Mouse (Mus musculus): ENCODE results near the gene B230219D22Rik.
A peak's percentile ranks its signal among the peaks of the same experiment; 100 is the strongest.
"Not testable (repeated sequence)": the region's sequence is repeated elsewhere in the genome, so short reads cannot be mapped to it uniquely, and the experiment has no call there.

B230219D22Rik gene

GRCm38 (mm10) chr13:55692535-55693242 lies at the start of gene B230219D22Rik:
Gene B230219D22Rik, plus strand, starts transcription at chr13:55693124.
- DNase-seq = peak; percentile 87 to 91

GRCm38 (mm10) chr13:55644525-55644924 lies 48.4 kb upstream of the B230219D22Rik start:
- no peak for DNase-seq

DNA sequence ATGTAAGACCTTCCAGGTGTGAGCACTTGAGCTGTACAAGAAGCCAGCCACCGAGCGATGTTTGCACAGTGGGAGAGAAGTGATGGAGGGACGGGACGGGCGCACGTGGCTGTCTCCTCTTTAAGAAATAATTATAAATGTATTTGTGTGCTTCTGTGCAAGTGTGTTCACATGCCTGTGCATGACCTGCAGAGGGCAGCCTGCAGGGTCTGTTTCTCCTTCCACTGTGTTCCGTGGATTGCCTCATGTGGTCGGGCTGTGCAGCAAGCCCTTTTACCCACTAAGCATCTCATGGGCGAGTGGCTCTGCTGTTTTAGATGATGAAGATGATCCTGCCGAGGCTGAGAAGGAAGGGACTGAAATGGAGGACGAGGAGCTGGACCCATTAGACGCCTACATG lies 42.8 kb upstream of the B230219D22Rik start:
- no peak for DNase-seq

- DNase-seq = no peak
Observed at GRCm38 (mm10) chr13:55650980-55651379, 41.9 kb upstream of the B230219D22Rik start.

DNA sequence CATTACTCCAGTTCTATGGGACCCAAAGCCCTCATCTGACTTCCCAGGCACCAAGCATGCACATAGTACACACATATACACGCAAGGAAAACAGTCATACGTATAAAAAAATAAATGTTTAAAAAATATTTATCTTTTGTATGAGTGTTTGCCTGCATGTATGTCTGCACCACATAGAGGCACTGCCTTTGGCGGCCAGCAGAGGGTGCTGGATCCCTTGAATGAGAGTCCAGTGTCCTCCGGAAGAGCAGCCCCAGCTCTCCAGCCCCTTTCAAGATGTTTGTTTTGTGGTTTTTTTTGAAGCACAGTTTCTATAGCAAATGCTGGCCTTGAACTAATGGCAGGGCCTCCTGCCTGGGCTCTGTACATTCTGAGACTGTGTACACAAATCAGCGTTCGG lies 24.4 kb upstream of the B230219D22Rik start:
- peak in 1 of 2 experiments; percentile 39 for DNase-seq

- no peak for DNase-seq
Observed at GRCm38 (mm10) chr13:55672711-55673110, 20.2 kb upstream of the B230219D22Rik start.

DNA sequence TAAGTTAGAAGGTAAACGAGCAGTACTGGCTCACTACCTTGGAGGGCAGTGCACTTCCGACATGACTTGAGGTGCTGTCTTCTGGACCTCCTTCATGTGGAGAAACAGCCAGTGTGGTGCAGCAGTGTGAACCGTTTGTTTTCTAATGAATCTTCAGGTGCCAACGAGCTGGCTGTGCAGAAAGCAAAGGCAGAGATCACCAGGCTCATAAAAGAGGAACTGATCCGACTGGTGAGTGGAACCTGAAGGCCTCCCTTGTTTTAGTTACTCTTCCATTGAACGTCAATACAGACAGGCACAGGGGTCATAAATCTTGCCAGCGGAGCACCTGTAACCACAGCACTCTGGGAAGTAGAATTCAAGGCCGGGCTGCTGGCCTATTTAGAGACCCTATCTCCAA lies 15.6 kb upstream of the B230219D22Rik start:
- no peak for DNase-seq

DNA sequence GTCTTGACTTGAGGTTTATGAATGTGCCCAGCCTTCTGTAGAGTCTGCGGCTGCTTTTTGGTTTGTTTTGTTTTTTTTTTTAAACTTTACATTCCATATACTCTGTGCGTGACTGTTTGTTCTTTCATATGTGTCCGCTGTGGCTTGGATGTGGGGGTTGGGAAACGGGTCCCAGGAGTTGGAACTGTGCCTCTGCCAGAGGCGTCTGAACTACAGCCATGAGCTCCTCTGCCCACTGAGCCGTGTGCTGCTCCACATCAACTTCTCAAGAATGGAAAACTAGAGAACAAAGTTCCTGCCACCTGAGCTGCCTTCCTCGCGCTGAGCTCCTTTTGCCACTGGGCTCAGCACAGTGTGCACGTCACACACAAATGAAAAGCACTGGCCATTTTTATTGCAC lies 10.7 kb upstream of the B230219D22Rik start:
- no peak for DNase-seq

- no peak for DNase-seq
Observed at GRCm38 (mm10) chr13:55683581-55683980, 9.3 kb upstream of the B230219D22Rik start.

- DNase-seq = no peak
Observed at GRCm38 (mm10) chr13:55686107-55686633, 6.8 kb upstream of the B230219D22Rik start.

DNA sequence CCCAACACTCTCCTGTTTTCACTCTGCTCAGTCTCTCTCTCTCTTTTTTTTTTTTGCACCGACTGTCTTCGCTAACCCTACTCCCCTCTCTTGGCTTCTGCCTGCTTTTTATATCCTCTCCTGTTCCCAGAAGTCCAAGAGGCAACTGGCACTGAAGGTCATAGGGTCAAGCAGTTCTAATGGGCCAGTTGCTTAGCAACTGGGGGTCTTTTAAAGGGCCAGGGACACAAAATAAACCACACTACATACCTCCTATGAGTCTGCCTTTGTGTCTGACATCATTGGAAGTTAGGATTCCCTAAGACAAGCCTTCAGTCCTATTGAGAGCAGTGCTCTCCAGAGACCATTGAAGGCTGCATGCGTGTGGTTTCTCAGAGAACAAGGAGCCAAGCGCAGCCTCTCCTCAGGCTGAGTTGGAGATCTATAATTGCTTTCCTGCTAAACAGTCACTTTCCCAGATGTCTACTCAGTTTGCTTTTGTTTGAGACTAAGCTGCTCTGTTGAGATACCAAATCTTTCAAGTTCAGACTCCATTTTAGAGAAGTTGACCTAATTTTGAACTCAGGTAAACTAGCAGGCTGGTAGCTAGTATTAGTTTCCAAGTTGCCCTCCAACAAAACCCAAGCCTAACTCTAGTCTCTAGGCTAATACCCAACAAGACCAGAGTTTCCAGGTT lies 4.9 kb upstream of the B230219D22Rik start:
- no peak for DNase-seq

- peak in 1 of 2 experiments; percentile 31 for DNase-seq
Observed at GRCm38 (mm10) chr13:55693243-55693721, 358 bp downstream of the B230219D22Rik start.

- DNase-seq = no peak
Observed at GRCm38 (mm10) chr13:55694110-55694509, 1.2 kb downstream of the B230219D22Rik start.

GRCm38 (mm10) chr13:55695989-55696388 lies 3.1 kb downstream of the B230219D22Rik start:
- not testable (repeated sequence) for DNase-seq

- no peak for DNase-seq
Observed at GRCm38 (mm10) chr13:55704301-55704700, 11.4 kb downstream of the B230219D22Rik start.

- no peak for DNase-seq
Observed at GRCm38 (mm10) chr13:55712846-55713245, 19.9 kb downstream of the B230219D22Rik start.

DNA sequence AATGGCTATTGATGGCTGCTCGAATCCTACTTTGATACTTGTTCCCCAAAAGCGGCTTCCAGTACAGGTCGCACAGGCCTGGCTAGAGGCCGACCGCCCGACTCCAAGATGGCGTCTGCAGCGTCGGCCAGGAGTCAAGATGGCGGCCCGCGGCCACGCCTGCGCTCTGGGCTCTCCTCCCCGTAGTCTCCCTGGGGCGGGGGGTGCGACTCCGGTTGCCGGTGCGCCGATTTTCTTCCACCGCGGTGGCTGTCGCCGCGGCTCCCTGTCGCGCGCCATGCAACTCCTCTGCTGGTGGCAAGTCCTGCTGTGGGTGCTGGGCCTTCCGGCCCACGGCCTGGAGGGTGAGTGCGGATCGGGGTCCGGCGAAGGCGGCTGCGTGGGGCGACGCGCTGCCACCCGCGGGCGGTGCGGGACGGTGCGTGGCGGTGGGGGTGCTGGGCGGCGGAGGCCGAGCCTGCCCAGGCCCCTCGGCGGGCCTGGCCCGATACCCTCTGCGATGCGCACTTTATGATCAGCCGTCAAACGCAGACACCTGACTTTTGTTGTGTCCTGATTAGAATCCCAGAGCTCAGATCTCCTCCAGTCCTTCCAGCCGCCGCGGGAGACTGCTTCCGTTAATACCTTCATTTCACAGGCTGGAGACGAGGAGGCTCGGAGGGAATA lies 21.7 kb downstream of the B230219D22Rik start, which contains the start of gene Txndc15:
Gene Txndc15 (plus strand): TSS at position 150 of the 666 bp plus-strand sequence.
- peak; percentile 87 for DNase-seq

DNA sequence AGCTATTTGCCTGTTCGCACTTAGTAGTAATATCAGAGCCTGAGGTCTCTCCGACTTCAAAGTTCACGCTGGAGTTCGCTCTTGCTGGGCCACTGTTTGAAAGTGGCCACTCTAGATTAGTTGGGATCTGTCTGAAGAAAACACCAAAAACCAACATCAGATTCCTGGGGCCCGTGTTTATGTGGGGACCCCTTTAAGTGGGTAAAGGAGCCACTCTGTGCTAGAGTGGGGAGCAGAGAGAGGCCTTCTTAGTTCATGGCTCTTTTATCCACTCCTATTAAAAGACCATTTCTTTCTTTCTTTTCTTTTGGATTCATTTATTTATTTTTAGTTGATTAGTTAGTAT lies 22.2 kb downstream of the B230219D22Rik start:
- no peak for DNase-seq

DNA sequence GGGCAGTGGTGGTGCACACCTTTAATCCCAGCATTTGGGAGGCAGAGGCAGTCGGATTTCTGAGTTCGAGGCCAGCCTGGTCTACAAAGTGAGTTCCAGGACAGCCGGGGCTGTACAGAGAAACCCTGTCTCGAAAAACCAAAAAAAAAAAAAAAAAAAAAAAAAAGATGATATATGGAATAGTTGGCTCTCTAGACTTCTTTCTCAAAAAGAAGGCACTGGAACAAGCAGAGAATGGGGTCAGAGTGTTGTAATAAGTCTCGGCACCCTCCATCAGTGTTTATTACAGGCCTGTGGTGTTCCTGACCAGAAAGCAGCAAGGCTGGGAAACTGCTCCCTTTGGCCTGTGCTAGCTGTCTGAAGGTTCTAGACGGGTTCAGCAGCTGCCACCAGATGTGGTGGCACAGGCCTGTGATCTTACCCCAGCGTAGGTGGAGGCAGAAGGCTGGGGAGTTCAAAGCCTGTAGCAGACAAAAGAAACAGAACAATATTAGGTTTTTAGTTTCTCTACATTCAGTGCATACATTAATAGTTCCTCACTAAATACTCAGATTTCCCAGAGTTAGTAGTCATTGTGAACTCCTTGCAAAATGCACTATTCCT lies 23.1 kb downstream of the B230219D22Rik start:
- DNase-seq = no peak

DNA sequence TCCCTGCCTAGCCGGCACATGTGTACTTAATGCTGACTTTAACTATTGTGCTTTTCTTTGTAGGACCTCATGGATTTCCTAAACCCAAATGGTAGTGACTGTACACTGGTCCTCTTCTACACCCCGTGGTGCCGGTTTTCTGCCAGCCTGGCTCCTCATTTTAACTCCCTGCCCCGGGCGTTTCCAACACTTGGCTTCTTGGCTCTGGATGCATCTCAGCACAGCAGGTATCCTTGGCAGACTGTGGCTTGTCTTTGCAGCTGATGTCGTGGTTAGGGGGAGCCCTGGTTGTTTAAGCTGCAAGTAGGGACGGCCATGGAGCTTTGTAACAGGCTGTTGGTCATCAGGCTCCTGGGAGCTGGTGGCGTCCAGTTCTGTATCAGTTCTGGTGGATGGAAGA lies 28.6 kb downstream of the B230219D22Rik start:
- DNase-seq = no peak

- DNase-seq = no peak
Observed at GRCm38 (mm10) chr13:55721995-55722394, 29.1 kb downstream of the B230219D22Rik start.

DNA sequence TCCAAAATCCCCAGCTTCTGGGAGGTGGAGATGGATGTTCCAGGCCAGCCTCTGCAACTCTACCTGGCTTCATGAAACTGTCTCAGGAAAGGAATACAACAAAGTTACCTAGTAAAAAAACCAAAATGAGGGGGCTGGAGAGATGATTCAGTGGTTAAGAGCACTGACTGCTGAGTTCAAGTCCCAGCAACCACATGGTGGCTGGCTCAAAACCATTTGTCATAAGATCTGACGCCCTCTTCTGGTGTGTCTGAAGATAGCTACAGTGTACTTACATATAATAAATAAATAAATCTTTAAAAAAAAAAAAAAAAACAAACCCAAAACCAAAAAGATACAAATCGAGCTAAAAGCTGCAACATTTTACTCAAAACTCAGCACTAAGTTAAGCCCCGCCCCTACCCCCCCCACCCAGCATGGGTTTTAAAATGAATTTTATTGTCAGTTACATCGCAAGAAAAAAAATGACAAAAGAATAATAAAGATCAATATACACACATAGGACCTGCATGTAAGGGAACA lies 33.7 kb downstream of the B230219D22Rik start:
- peak in 1 of 2 experiments; percentile 15 for DNase-seq

Measured in lung, adult 18-20 months (tissue).